Mouse (Mus musculus) T-helper 2 cell (primary cell): ENCODE data around the gene C5ar1.
"Not testable (repeated sequence)": the region's sequence is repeated elsewhere in the genome, so short reads cannot be mapped to it uniquely, and the experiment has no call there.

Experiments
- in situ Hi-C: fragments of 300-600 bp; cut with MboI, MseI; formaldehyde crosslinking; loops from one replicate; pipeline ENCODE4 v1.15.1; 2025; ENCODE audit warnings: high pct_unique_total_duplicates

Gene C5ar1

GRCm38 (mm10) chr7:16274922-16275890 is 15.9 kb upstream of the C5ar1 start:
- in situ Hi-C loops, result loop anchor here (5.0 kb wide), 1 partner anchor 68 kb away; no protein-coding TSS in a partner anchor

- in situ Hi-C loops, result loop anchor here (5.0 kb wide), 1 partner anchor 66 kb away; no protein-coding TSS in a partner anchor
These were observed 14.4 kb upstream of the C5ar1 start for GRCm38 (mm10) chr7:16273766-16274140.

GRCm38 (mm10) chr7:16273081-16273765 is 13.9 kb upstream of the C5ar1 start, which contains the start of gene Inafm1:
Gene Inafm1, minus strand, starts transcription at chr7:16273617.
- in situ Hi-C loops, result loop anchor here (5.0 kb wide), 1 partner anchor 66 kb away; no protein-coding TSS in a partner anchor

GRCm38 (mm10) chr7:16272681-16273080 is 13.3 kb upstream of the C5ar1 start:
- in situ Hi-C loops, result loop anchor here (5.0 kb wide), 1 partner anchor 65 kb away; no protein-coding TSS in a partner anchor

- in situ Hi-C loops, result loop anchor here (5.0 kb wide), 1 partner anchor 64 kb away; no protein-coding TSS in a partner anchor
These were observed 11.8 kb upstream of the C5ar1 start for GRCm38 (mm10) chr7:16271139-16271538.

DNA sequence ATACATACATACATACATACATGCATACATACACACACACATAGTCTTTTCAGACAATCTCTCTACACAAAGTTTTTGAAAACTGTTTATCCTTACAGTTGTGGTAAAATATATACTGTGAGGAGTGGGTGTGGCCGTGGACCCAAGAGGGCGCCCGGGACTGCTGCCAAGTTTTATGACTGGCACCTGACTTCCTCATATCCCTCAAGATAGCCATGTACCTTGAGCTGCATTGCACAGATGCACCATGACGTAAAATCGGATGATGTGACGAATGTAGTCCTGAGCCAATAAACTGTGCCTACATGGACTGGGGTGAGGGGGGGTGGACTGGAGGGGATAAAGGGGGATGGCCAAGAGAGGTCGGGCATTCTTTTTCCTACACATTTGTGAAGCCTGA is 7.3 kb upstream of the C5ar1 start:
- in situ Hi-C loops, result not testable (repeated sequence)

GRCm38 (mm10) chr7:16265856-16266255 is 6.5 kb upstream of the C5ar1 start:
- in situ Hi-C loops, result no loop called here

DNA sequence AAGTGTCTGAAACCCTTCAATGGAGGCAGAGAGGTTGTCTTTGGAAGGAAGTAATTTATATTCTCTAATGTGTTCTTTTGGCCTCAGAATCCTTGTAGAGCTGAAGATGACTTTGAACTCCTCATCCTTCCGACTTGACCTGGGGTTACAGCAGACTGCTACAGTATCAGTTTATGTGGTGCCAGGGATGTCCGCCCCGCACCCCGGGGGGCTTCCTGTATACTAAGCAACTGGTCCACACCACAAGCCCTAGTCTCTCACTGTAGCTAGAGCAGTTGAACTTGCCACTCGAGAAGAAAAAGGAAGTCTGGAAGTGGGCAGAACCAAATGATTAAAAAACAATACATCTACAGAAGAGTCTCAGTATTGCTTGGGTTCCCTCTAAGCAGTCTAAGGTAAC is 4.5 kb upstream of the C5ar1 start:
- in situ Hi-C loops, result no loop called here

DNA sequence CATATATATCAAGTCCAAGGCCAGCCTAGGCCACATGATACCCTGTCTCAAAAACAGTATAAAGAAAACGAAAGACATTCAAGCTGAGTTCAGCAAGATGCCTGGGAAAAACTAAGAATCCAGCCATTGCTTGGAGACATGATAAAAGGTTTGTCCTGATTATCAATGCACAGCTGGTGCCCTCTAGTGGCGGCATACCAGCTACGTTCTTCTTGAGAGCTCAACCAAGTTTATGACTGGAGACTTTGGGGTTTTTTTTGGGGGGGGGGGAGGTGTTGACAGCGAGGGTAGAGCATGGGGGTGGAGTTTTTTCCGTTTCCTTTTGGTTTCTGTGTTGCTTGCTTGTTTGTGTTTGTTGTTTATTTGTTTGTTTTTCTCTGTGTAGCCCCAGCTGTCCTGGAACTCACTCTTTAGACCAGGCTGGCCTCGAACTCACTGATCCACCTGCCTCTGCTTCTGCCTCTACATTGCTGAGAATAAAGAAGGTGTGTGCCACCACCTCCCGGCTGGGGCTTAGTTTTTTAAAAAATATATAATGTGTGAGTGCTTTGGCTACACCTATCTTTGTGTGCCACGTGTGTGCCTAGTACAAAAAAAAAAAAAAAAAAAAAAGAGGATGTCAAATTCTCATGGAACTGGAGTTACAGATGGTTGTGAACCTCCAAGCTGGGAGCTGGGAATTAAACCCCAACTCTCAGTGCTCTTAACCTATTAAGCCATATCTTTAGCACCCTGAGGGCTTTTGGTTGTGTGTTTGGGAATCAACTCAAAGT is 3.9 kb upstream of the C5ar1 start:
- in situ Hi-C loops, result no loop called here

GRCm38 (mm10) chr7:16261097-16261496 is 1.8 kb upstream of the C5ar1 start:
- in situ Hi-C loops, result no loop called here

- in situ Hi-C loops, result no loop called here
These were observed 1.5 kb downstream of the C5ar1 start for GRCm38 (mm10) chr7:16257830-16258229.

- in situ Hi-C loops, result not testable (repeated sequence)
These were observed 3.4 kb downstream of the C5ar1 start for GRCm38 (mm10) chr7:16255963-16256362.

DNA sequence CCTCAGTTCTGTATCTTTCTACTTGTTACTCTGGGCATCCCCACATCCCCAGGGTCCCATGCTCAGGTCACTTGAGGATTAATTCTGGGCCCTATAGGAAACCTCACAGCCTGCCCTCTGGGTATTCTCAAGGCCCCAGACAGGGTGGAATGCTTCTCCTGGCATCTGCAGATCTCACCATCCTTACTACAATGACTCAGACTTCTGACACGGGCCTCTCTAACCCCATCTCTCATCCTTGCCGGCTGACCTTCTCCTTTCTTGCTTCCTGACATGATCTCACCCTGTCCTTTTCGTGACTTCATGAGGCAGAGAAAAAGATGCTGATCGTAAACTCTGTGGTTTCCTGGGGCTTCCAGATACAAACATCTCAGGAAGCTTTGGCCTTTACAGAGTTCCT is 5.1 kb downstream of the C5ar1 start:
- in situ Hi-C loops, result no loop called here

DNA sequence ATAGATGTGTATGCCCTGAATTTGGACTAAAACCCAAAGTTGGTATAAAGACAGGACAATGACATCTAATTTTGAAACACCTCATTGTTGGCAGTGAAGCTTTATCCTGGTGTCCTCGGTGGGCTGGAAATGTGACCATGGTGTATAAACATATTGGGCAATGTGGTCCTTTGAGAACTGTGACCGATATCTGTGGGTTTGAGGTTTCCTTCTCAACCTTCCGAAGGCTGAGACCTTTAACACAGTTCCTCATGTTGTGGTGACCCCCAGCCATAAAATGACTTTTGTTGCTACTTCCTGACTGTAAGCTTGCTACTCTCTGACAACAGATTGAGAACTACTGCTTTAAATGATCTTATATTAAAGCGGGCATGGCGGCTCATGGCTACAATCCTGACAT is 8.7 kb downstream of the C5ar1 start:
- in situ Hi-C loops, result no loop called here

GRCm38 (mm10) chr7:16245958-16246357 is 13.4 kb downstream of the C5ar1 start:
- in situ Hi-C loops, result no loop called here

GRCm38 (mm10) chr7:16244067-16244466 is 15.3 kb downstream of the C5ar1 start, which contains the start of gene C5ar2:
Gene C5ar2, minus strand, starts transcription at chr7:16244154.
- in situ Hi-C loops, result no loop called here

GRCm38 (mm10) chr7:16242198-16242597 is 17.1 kb downstream of the C5ar1 start:
- in situ Hi-C loops, result no loop called here

GRCm38 (mm10) chr7:16241787-16242186 is 17.6 kb downstream of the C5ar1 start:
- in situ Hi-C loops, result no loop called here

DNA sequence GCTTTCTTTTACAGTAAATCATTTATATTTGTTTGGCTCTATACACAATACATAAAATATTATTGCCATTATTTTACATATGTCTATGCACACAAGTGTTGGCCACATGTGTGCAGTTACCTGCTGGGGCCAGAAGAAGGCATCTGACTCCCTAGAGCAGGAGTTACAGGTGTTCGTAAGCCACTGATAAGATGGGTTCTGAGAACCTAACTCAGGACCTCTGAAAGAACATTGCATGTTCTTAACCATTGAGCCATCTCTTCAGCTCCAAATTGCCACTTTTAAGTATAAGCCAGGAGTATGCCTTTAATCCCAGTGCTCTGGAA is 18.4 kb downstream of the C5ar1 start:
- in situ Hi-C loops, result no loop called here

- in situ Hi-C loops, result no loop called here
These were observed 18.9 kb downstream of the C5ar1 start for GRCm38 (mm10) chr7:16240281-16240977.

GRCm38 (mm10) chr7:16239554-16239997 is 19.8 kb downstream of the C5ar1 start:
- in situ Hi-C loops, result no loop called here
